Mouse (Mus musculus): ENCODE measurements around the gene Map4k4.

The Map4k4 gene

GRCm38 (mm10) chr1:40051157-40051556, 150.4 kb downstream of the Map4k4 start:
- no peak for DNase-seq

- DNase-seq: peak in 1 of 2 experiments; percentile 7
Measured at GRCm38 (mm10) chr1:40052156-40052555, 151.4 kb downstream of the Map4k4 start.

GRCm38 (mm10) chr1:40053071-40053470, 152.4 kb downstream of the Map4k4 start:
- no peak for DNase-seq

GRCm38 (mm10) chr1:40055051-40055450, 154.3 kb downstream of the Map4k4 start:
- no peak for DNase-seq

GRCm38 (mm10) chr1:40055963-40056362, 155.2 kb downstream of the Map4k4 start:
- DNase-seq: no peak

- no peak for DNase-seq
Measured at GRCm38 (mm10) chr1:40057351-40057750, 156.6 kb downstream of the Map4k4 start.

GRCm38 (mm10) chr1:40058013-40058412, 157.3 kb downstream of the Map4k4 start:
- DNase-seq: peak in 1 of 2 experiments; percentile 16

- DNase-seq: peak in 1 of 2 experiments; percentile 44
Measured at GRCm38 (mm10) chr1:40059122-40059774, 158.5 kb downstream of the Map4k4 start.

- DNase-seq: peak in 1 of 2 experiments; percentile 16
Measured at GRCm38 (mm10) chr1:40061359-40061758, 160.6 kb downstream of the Map4k4 start.

- no peak for DNase-seq
Measured at GRCm38 (mm10) chr1:40063409-40063808, 162.7 kb downstream of the Map4k4 start.

GRCm38 (mm10) chr1:40064508-40064907, 163.8 kb downstream of the Map4k4 start:
- no peak for DNase-seq

- DNase-seq: no peak
Measured at GRCm38 (mm10) chr1:40072558-40072957, 171.8 kb downstream of the Map4k4 start.

GRCm38 (mm10) chr1:40073779-40074178, 173.1 kb downstream of the Map4k4 start, which contains the start of gene Il1r2:
Il1r2 (plus strand) TSS chr1:40074079.
- DNase-seq: no peak
